Mouse (Mus musculus): ENCODE results near the gene Ice1.

DNA sequence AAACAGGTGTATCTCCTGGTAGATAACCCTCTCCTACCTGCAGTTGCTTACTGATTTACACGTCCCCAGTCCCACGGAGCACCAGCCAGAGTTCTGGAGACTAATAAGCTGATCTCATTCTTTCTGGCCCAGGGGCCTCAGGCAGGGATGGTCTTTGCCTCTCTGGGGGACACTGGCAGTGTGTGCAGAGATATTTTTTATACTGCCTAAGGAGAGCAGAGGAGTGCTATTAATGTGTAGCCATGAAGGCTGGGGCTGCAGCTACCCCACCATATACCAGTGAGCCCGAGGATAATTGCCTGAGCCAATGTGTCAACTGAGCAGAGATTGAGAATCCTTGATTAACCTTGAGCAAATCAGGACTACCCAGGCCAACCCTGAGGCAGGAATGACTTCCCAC lies 90.0 kb downstream of the Ice1 start:
- TF ChIP-seq POLR2A (IDR thresholded peaks at IDR 0.05; ENCODE audit: control insufficient read depth, extremely low read depth, insufficient read depth, low read length, poor library complexity) (no peak), CTCF (IDR thresholded peaks at IDR 0.05; ENCODE audit: borderline replicate concordance, control insufficient read depth, extremely low read depth, insufficient read depth, low read length, poor library complexity) (no peak)
